Comparison of ENCODE assay signal across 12 mouse cellular contexts in the genomic region with DNA sequence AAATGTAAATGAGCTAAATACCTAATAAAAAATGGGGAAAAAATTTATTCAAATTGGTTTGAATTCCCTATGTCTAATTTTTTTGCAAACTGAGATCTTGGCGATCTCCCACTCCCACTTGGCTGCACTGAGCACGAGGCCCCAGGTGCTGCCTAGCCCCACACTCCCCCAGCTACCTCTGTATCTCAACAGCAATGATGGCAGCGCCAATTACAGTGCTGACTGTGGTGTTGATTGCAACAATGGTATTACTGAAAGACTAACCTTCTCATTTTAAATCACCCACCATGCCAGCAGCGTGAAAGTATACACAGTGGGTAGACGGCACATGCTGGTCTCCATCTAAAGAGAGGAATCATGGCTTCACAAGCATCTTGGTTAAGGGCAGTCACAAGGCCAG.
"Had no signal": no experiment of that assay in that cellular context is flagged by ENCODE, and none has a peak within 500 bp of the region (broad histone marks: within the 10 kb centered on the region; RNA-seq: fewer than 3 reads in every experiment).

No protein-coding gene starts in this region.

- DNase-seq: retina, postnatal 1 day; right cerebral cortex, adult 18-20 months; right cerebral cortex, postnatal 14 days; right cerebral cortex, postnatal 25 days; right cerebral cortex, postnatal 4 days; spleen, adult 18-20 months; thymus, adult 18-20 months; thymus, adult 2 months; thymus, postnatal 14 days; thymus, postnatal 25 days; thymus, postnatal 36 days; thymus, postnatal 4 days had no signal
